Mouse (Mus musculus): Measurements from ENCODE around the gene Naa38. TPM values are rescaled to one million over a fixed set of nuclear protein-coding genes. Genes with fewer than 3 reads are reported as not detected.
A peak's percentile ranks its signal among the peaks of the same experiment; 100 is the strongest.

Gene Naa38
- polyA plus RNA-seq, 1 experiment from 2014 or later = 141 TPM

GRCm38 (mm10) chr11:69418481-69419442 lies 23.5 kb downstream of the Naa38 start:
- DNase-seq (ENCODE audit: low spot score) (peak; percentile 96), ATAC-seq (ENCODE audit: insufficient number of reproducible peaks, low FRiP score, low TSS enrichment, low read depth) (peak; percentile 89)
- WGBS = under 1% methylated on average over 45 of the region's 45 CpGs
- no peaks in the 10 kb centered on the region for H3K36me3 ChIP-seq (ENCODE audit: control insufficient read depth, insufficient read depth, low read length)
- H3K27me3 ChIP-seq (ENCODE audit: control insufficient read depth, insufficient read depth, low read length) = peaks cover 14% of the 10 kb centered on the region; the same call in 1 of the 2 replicates
- H3K4me1 ChIP-seq (ENCODE audit: control insufficient read depth, insufficient read depth, low read length) = peaks cover 34% of the 10 kb centered on the region
- H3K9ac ChIP-seq (ENCODE audit: low read length) = peak overlapping the region; percentile 63
- H3K4me2 ChIP-seq (ENCODE audit: low read depth, severe bottlenecking) = peak overlapping the region; percentile 84
- H3K4me3 ChIP-seq (ENCODE audit: low read depth, low read length) = peak overlapping the region; percentile 70
- peak overlapping the region; percentile 97 for H3K27ac ChIP-seq (replicated peaks; ENCODE audit: low read depth, low read length)
- H3K9me3 ChIP-seq (ENCODE audit: control insufficient read depth, low read length) = no peaks in the 10 kb centered on the region

DNA sequence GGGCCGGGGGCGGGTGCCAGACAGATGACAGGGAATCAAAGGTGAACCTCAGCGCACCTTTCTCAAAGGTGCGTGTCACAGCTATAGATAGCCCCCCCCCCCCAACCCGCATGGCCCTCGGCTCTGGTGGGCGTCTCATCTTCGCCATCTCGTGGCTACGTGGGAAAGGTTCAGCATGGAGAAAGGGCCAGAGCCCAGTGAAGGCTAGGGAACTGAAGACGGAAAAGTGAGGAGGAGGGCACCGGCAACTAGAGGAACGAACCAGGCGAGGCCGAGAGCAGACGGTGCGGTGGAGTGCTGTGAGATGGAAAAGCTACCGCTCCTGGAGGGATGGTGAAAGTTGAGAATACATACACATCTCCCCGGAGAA lies 24.1 kb downstream of the Naa38 start:
- Histone ChIP-seq H3K4me3 (ENCODE audit: low read depth, low read length) (peak overlapping the region; percentile 19), H3K36me3 (ENCODE audit: control insufficient read depth, insufficient read depth, low read length) (no peaks in the 10 kb centered on the region), H3K27ac (replicated peaks; ENCODE audit: low read depth, low read length) (peak overlapping the region; percentile 97), H3K9ac (ENCODE audit: low read length) (peak overlapping the region; percentile 22), H3K9me3 (ENCODE audit: control insufficient read depth, low read length) (no peaks in the 10 kb centered on the region), H3K4me2 (ENCODE audit: low read depth, severe bottlenecking) (peak overlapping the region; percentile 84), H3K4me1 (ENCODE audit: control insufficient read depth, insufficient read depth, low read length) (peaks cover 28% of the 10 kb centered on the region), H3K27me3 (ENCODE audit: control insufficient read depth, insufficient read depth, low read length) (peaks cover 14% of the 10 kb centered on the region; the same call in 1 of the 2 replicates)
- ATAC-seq (ENCODE audit: insufficient number of reproducible peaks, low FRiP score, low TSS enrichment, low read depth) = no peak
- under 1% methylated on average over 19 of the region's 19 CpGs for WGBS
- peak; percentile 60 for DNase-seq (ENCODE audit: low spot score)

- no peaks in the 10 kb centered on the region for H3K9me3 ChIP-seq (ENCODE audit: control insufficient read depth, low read length)
- ATAC-seq (ENCODE audit: insufficient number of reproducible peaks, low FRiP score, low TSS enrichment, low read depth) = no peak
- peaks cover 27% of the 10 kb centered on the region for H3K4me1 ChIP-seq (ENCODE audit: control insufficient read depth, insufficient read depth, low read length)
Measured at GRCm38 (mm10) chr11:69419813-69420553, 24.7 kb downstream of the Naa38 start.

GRCm38 (mm10) chr11:69420554-69421000 lies 25.3 kb downstream of the Naa38 start:
- no peak for DNase-seq (ENCODE audit: low spot score)

More at GRCm38 (mm10) chr11:69419813-69420553, 24.7 kb downstream of the Naa38 start:
- no peaks in the 10 kb centered on the region for H3K36me3 ChIP-seq (ENCODE audit: control insufficient read depth, insufficient read depth, low read length)
- peak; percentile 67 for DNase-seq (ENCODE audit: low spot score)
- peak overlapping the region; percentile 97; the same call in 1 of the 2 replicates for H3K27ac ChIP-seq (replicated peaks; ENCODE audit: low read depth, low read length)
- peaks cover 14% of the 10 kb centered on the region; the same call in 1 of the 2 replicates for H3K27me3 ChIP-seq (ENCODE audit: control insufficient read depth, insufficient read depth, low read length)
- peak overlapping the region; percentile 39 for H3K9ac ChIP-seq (ENCODE audit: low read length)
- peak overlapping the region; percentile 84 for H3K4me2 ChIP-seq (ENCODE audit: low read depth, severe bottlenecking)
- under 1% methylated on average over 31 of the region's 31 CpGs for WGBS
- H3K4me3 ChIP-seq (ENCODE audit: low read depth, low read length) = peak overlapping the region; percentile 19

DNA sequence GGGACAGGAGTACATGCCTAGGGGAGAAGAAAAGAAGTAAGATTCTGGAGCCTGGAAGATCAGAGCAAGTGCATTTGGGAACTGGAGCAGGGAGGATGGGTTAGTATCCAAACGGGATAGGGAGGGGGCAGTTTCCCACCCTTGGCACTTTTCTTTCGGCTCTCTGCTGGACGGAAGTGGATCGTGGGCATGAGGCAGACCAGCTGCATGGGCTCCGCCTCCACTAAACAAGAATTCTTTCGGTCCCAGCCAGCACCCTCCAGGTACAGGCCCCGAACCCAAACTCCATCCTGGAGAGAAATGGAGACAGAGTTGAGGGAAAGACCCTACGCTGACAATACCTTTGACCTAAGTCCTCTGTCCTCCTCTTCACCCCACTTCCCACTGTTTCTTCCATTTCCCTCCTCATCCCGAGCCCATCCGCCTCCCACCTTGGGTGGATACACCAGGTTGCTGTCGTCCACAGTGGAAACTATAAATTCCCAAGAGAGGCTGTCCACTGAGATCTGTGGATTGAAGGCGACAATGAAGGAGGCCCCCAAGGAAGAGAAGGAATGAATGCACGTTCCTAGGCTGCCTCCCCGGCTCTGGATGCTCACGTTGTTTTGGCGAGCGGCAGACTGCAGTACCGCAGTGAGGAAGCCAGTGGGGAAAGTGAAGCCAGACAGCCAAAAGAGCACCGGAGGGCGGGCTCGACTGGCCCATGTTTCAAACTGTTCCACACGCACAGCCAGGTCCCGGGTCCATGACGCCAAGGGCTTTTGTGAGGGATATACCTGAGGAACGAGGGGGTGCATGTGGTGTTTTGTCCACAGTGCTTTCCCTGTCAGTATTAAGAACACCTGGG lies 26.1 kb downstream of the Naa38 start:
- peak overlapping the region; percentile 39; the same call in 1 of the 2 replicates for H3K9ac ChIP-seq (ENCODE audit: low read length)
- peak overlapping the region; percentile 9; the same call in 1 of the 2 replicates for H3K4me3 ChIP-seq (ENCODE audit: low read depth, low read length)
- WGBS = 15% methylated on average over 25 of the region's 25 CpGs
- H3K4me1 ChIP-seq (ENCODE audit: control insufficient read depth, insufficient read depth, low read length) = peaks cover 27% of the 10 kb centered on the region
- no peaks in the 10 kb centered on the region for H3K9me3 ChIP-seq (ENCODE audit: control insufficient read depth, low read length)
- H3K36me3 ChIP-seq (ENCODE audit: control insufficient read depth, insufficient read depth, low read length) = no peaks in the 10 kb centered on the region
- DNase-seq (ENCODE audit: low spot score) = no peak
- no peak overlapping the region for H3K27ac ChIP-seq (replicated peaks; ENCODE audit: low read depth, low read length)
- ATAC-seq (ENCODE audit: insufficient number of reproducible peaks, low FRiP score, low TSS enrichment, low read depth) = no peak
- H3K27me3 ChIP-seq (ENCODE audit: control insufficient read depth, insufficient read depth, low read length) = peaks cover 14% of the 10 kb centered on the region; the same call in 1 of the 2 replicates
- H3K4me2 ChIP-seq (ENCODE audit: low read depth, severe bottlenecking) = peak overlapping the region; percentile 84

More at GRCm38 (mm10) chr11:69420554-69421000, 25.3 kb downstream of the Naa38 start:
- Histone ChIP-seq H3K36me3 (ENCODE audit: control insufficient read depth, insufficient read depth, low read length) (no peaks in the 10 kb centered on the region), H3K4me1 (ENCODE audit: control insufficient read depth, insufficient read depth, low read length) (peaks cover 27% of the 10 kb centered on the region), H3K4me2 (ENCODE audit: low read depth, severe bottlenecking) (peak overlapping the region; percentile 84), H3K27ac (replicated peaks; ENCODE audit: low read depth, low read length) (no peak overlapping the region), H3K9ac (ENCODE audit: low read length) (peak overlapping the region; percentile 39; the same call in 1 of the 2 replicates), H3K27me3 (ENCODE audit: control insufficient read depth, insufficient read depth, low read length) (peaks cover 14% of the 10 kb centered on the region; the same call in 1 of the 2 replicates), H3K9me3 (ENCODE audit: control insufficient read depth, low read length) (no peaks in the 10 kb centered on the region), H3K4me3 (ENCODE audit: low read depth, low read length) (peak overlapping the region; percentile 19)
- no peak for ATAC-seq (ENCODE audit: insufficient number of reproducible peaks, low FRiP score, low TSS enrichment, low read depth)
- WGBS = 13% methylated on average over 10 of the region's 10 CpGs

GRCm38 (mm10) chr11:69422842-69423241 lies 27.6 kb downstream of the Naa38 start:
- 89% methylated on average over 10 of the region's 10 CpGs for WGBS
- no peak overlapping the region for H3K9ac ChIP-seq (ENCODE audit: low read length)
- no peak overlapping the region for H3K4me3 ChIP-seq (ENCODE audit: low read depth, low read length)
- no peak for ATAC-seq (ENCODE audit: insufficient number of reproducible peaks, low FRiP score, low TSS enrichment, low read depth)
- no peak for DNase-seq (ENCODE audit: low spot score)
- no peak overlapping the region for H3K4me2 ChIP-seq (ENCODE audit: low read depth, severe bottlenecking)
- H3K27me3 ChIP-seq (ENCODE audit: control insufficient read depth, insufficient read depth, low read length) = peaks cover 14% of the 10 kb centered on the region; the same call in 1 of the 2 replicates
- no peaks in the 10 kb centered on the region for H3K9me3 ChIP-seq (ENCODE audit: control insufficient read depth, low read length)
- H3K4me1 ChIP-seq (ENCODE audit: control insufficient read depth, insufficient read depth, low read length) = peaks cover 23% of the 10 kb centered on the region
- H3K36me3 ChIP-seq (ENCODE audit: control insufficient read depth, insufficient read depth, low read length) = no peaks in the 10 kb centered on the region
- no peak overlapping the region for H3K27ac ChIP-seq (replicated peaks; ENCODE audit: low read depth, low read length)

DNA sequence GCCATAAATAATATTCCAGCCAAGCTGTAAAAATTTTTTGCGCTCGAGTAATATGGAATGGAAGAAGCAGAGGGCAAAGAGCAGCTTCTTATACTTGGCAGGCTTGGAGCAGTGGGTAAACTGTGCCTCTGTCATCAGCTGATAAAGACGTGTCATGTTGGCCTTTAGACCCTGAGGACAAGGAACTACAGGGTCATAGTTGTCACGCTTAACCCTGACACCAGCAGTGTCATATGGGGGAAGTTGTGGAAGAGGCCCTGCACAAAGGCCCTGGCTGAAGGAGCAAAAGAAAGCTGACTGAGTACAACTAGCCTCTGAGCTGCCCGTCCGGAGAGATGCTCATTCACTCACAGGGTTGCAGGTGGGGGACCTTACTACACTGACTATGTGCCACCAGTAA lies 28.6 kb downstream of the Naa38 start:
- H3K27ac ChIP-seq (replicated peaks; ENCODE audit: low read depth, low read length) = no peak overlapping the region
- peaks cover 23% of the 10 kb centered on the region for H3K4me1 ChIP-seq (ENCODE audit: control insufficient read depth, insufficient read depth, low read length)
- no peaks in the 10 kb centered on the region for H3K36me3 ChIP-seq (ENCODE audit: control insufficient read depth, insufficient read depth, low read length)
- DNase-seq (ENCODE audit: low spot score) (no peak), ATAC-seq (ENCODE audit: insufficient number of reproducible peaks, low FRiP score, low TSS enrichment, low read depth) (no peak)
- no peaks in the 10 kb centered on the region for H3K9me3 ChIP-seq (ENCODE audit: control insufficient read depth, low read length)
- 80% methylated on average over 6 of the region's 6 CpGs for WGBS
- H3K4me3 ChIP-seq (ENCODE audit: low read depth, low read length) = no peak overlapping the region
- peaks cover 14% of the 10 kb centered on the region; the same call in 1 of the 2 replicates for H3K27me3 ChIP-seq (ENCODE audit: control insufficient read depth, insufficient read depth, low read length)
- no peak overlapping the region for H3K4me2 ChIP-seq (ENCODE audit: low read depth, severe bottlenecking)
- H3K9ac ChIP-seq (ENCODE audit: low read length) = no peak overlapping the region

Measured in limb, embryonic 11.5 days (tissue).